Mouse (Mus musculus) liver, embryonic 14.5 days (tissue): ENCODE results near the gene Gm17304.

Experiments
- CTCF ChIP-seq: IDR thresholded peaks from 2 replicates; pipeline ENCODE4 v1.5.1; 2016; ENCODE audit warnings: antibody characterized with exemption, low read depth, control low read depth
- EP300 ChIP-seq: IDR thresholded peaks from 2 replicates; pipeline ENCODE4 v1.6.1; 2016; ENCODE audit warnings: antibody characterized with exemption, low read depth

DNA sequence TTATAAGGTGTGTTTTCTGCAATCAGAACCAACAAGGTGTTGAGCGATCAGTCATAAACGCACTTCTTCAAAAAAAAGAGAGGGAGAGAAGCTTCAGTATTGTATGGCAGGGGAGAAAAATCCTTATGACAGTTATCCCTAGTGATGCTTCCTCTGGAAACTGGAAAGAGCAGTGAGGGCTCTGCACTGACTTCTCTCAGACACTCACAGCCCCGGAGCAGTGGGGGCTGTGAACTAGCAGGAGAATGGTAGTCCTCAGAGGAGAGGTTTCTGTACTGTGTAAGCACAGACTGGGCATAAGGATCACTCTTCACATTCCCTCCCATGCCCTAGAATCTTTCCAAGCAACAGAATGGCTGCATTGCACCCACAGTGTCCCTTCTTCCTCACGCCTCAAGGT lies 33.8 kb upstream of the Gm17304 start:
- no peak for TF ChIP-seq CTCF
- no peak for TF ChIP-seq EP300
